Mouse (Mus musculus) lung, postnatal 10 days (tissue): Measurements from ENCODE around the gene Golt1b.

ENCODE experiments used
- DNase-seq: peaks from one replicate; pipeline ENCODE4 v3.0.0; 2021

The Golt1b gene

GRCm38 (mm10) chr6:142386285-142387010 is 573 bp upstream of the Golt1b start:
- DNase-seq: no peak

- DNase-seq: no peak
Observed at GRCm38 (mm10) chr6:142387755-142388271, 792 bp downstream of the Golt1b start.

DNA sequence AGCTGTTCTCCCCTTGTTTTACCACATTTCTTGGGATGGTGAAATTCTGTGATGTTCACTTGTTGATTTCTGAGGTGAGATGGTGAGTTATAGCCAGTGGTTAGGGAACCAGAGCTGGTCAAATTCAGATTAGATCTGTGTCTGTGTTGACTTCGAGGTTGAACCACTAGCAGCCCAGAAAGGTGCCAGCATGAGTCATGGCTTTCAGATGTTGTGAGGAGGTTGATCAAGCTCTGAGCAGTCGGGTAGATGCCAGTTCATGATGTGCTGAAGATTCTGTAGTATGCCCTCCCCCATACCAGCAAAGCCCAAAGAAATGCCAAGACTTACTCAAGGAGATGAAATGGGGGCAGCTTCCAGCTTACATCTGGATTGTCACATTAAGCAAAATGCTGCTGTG is 2.1 kb downstream of the Golt1b start:
- DNase-seq: no peak

DNA sequence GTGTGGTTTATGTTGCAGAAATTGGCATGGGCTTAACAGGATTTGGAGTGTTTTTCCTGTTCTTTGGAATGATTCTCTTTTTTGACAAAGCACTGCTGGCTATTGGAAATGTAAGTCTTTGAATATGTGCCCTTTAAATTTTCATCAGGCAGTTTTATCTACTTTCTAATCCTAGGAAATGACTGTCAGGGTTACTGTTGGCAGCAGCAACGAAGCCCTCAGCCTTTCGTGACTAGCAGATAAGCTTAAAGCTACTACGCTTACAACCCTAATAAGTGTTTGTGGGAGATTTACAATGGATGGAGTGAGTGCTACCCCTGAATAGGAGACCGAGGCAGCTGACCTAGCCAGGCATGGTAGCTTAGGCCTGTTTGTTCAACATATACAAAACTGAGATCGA is 5.3 kb downstream of the Golt1b start:
- DNase-seq: no peak

DNA sequence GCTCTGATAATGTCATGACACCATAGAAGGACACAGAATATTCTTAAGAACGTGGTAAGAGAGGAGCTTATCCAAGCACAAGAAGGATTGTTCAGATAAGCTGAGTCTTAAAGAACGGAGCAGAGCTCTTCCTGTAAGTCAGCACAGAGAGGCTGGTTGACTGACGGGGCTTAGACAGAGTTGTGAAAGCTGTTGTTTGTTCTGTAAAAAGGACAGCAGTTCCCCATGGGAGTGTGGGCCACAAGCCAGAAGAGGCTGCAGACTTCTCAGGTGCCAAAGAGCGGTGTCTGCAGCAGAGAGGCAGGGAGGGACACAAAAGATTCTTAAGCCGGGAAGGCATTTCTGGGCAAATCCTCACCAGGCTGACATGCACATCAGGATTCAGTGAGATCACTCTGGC is 7.6 kb downstream of the Golt1b start:
- peak; percentile 32 for DNase-seq

DNA sequence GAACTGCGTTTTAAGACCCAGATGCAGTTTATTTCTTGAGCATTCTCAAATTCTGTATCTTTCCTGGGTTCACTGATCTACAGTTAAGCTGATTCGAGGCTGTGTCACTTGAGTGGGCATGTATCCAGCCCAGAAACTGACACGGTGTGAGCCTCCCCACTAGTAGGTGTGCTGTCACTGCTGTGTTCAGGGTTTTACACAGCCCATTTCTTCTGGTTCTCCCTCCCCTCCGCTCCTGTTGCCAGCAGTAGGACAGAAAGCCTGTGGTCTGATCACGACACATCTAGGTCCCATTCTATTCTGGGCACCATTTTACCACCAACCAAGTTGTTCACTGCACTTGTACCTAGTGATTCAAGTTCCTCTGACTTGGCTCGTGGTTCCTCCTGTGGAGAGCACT is 8.7 kb downstream of the Golt1b start:
- DNase-seq: no peak

GRCm38 (mm10) chr6:142411140-142411539 is 24.1 kb downstream of the Golt1b start:
- DNase-seq: no peak

- no peak for DNase-seq
Observed at GRCm38 (mm10) chr6:142412906-142413491, 26.0 kb downstream of the Golt1b start, which contains the start of gene Spx. Gene Spx, plus strand, starts transcription at chr6:142413441.

DNA sequence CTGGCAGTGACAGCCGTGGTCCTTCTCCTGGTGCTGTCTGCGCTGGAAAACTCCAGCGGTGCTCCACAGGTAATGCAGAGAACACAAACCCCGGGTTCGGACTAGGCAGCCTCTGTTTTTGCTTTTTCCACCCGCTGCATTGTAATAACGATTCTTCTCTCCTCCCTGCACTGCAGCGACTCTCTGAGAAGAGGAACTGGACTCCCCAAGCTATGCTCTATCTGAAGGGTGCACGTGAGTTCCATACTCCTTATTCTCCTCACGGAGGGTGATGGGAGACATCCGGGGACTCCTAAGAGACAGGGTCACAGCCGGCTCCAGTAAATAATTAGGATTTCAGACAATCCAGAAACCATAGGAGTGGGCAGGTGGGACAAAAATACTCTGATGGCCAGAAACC is 26.8 kb downstream of the Golt1b start:
- no peak for DNase-seq

GRCm38 (mm10) chr6:142414597-142414996 is 27.6 kb downstream of the Golt1b start:
- no peak for DNase-seq

GRCm38 (mm10) chr6:142424976-142425375 is 38.0 kb downstream of the Golt1b start:
- no peak for DNase-seq

GRCm38 (mm10) chr6:142429072-142429471 is 42.1 kb downstream of the Golt1b start:
- no peak for DNase-seq

DNA sequence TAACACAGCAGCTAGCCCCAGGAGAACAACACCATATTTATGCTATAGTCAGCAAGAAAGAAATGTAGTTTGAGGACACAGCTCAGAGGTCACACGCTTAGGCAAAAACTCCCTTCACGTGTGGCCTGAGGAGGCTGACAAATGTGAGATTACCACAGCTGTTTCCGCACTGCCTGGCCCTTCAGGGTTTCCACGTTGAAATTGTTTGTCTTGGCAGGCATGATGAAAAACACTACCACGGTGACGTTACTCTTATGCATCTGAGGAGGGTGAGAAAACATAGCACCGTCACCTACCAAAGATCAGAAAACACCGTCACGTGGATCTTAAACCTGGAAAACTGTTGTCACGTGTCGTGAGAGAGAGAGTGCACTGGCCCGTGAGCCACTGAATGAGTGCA is 64.4 kb downstream of the Golt1b start:
- no peak for DNase-seq

DNA sequence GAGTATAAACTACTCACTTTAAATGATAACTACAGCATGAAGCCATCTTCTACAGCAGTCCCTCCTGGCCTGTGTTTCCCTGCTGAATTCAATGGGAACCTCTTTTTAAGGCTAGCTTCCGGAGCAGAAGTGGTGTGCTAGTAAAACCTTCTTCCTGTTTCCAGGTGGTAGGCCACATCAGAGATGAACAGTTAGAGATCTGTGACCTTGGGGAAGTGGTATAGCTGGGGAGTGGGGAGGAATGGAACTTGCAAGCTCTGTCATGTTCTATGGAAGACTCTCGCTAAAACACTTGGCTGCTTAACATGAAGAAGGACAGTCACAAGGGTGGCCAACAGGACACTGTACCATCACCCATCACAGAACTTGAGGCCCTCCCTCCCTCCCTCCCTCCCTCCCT is 66.3 kb downstream of the Golt1b start:
- DNase-seq: no peak
